Mouse (Mus musculus): ENCODE data around the gene Fbxl17.

DNA sequence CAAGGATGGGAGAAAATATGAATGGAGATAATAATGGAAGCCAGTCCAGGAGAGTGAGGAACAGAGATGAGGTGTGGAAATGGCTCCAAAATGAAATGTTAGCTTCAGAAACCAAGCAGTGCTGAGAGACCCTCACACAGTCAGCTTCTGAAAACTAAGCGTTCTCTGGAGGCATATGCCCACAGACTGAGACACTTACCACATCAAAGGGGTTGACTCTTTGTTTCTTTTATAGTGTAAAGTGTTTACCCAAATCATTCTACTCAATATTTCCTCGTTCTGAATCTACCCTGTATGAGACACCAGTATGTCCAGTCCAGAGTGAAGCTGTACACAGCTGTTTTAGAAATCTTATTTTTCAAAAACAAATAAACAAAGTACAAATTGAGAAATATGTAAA, 204.3 kb downstream of the Fbxl17 start:
- TF ChIP-seq CTCF (IDR thresholded peaks at IDR 0.05; ENCODE audit: low read depth) = no peak
- TF ChIP-seq EP300 (IDR thresholded peaks at IDR 0.05; ENCODE audit: low read depth) = no peak
